10 mouse cellular contexts compared by ENCODE assay signal in the genomic region with DNA sequence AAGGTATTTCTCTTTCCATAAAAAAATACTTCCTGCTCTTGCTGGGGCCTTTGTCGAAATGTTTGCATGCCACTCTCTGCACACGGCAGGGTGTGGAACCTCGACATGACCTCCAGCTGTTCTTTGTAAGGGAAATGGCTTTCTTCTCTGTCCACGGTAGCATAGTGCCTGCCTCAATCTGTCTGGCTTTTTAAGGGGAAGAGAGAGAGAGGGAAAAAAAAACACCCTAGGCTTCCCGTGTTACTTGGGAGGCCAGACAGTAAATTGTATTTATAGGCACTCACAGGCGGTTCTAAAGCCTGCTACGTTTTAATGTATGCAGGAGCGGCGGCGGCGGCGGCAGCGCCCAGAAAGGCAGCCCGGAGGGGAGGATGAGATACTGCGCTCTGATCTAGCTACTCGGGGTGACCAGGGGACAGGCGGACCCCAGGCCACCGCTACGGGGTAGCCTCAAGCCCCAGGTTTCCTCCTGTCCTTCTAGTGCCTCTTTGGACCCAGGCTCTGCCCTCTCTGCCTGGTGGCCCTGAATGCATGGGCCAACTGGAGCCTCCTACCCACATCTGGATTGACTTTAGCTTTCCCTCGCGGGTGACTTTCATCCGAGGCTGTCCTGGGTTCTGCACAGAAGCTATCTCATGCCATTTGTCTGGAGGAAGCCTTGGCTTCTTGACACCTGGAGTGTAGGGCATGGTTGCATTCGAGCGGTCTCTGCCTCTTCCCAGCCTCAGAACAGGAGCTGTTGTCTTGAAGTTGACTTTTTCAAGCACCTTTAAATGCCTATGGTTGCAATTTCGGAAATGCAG. TPM values are rescaled to one million over a fixed set of nuclear protein-coding genes. Genes with fewer than 3 reads are reported as not detected.
DNase-seq lines count a peak whose midpoint lies in the region; ATAC-seq and TF ChIP-seq lines count a peak whose summit lies in the region.
"Had no signal": no experiment of that assay in that cellular context is flagged by ENCODE, and none has a peak within 500 bp of the region (broad histone marks: within the 10 kb centered on the region; RNA-seq: fewer than 3 reads in every experiment).

No protein-coding gene starts in this region.

- TF ChIP-seq POLR2A in heart, adult 2 months (IDR thresholded peaks at IDR 0.05; ENCODE audit: insufficient read depth, low read depth, low read length) = no peak

- peak overlapping the region; percentile 46 for H3K4me3 ChIP-seq in heart, embryonic 10.5 days
- H3K4me3 ChIP-seq in heart, adult 2 months = no peak overlapping the region
- no peak overlapping the region for H3K4me3 ChIP-seq in intestine, embryonic 16.5 days (ENCODE audit: low read length)
- H3K4me3 ChIP-seq in midbrain, postnatal 0 days (ENCODE audit: low read depth, low read length) = peak overlapping the region; percentile 9; the same call in 1 of the 2 replicates

- peak; percentile 75 for ATAC-seq in intestine, embryonic 16.5 days
- no peak for ATAC-seq in midbrain, postnatal 0 days (ENCODE audit: low FRiP score)

- no peak overlapping the region; the same call in 1 of the 2 replicates for H3K4me2 ChIP-seq in intestine, embryonic 16.5 days (ENCODE audit: low read depth, low read length)
- peak overlapping the region; percentile 43 for H3K4me2 ChIP-seq in midbrain, postnatal 0 days (ENCODE audit: low read depth, low read length, poor library complexity, severe bottlenecking)

- no peak for TF ChIP-seq CTCF in heart, adult 2 months (IDR thresholded peaks at IDR 0.05)
- no peak for TF ChIP-seq CTCF in midbrain, postnatal 0 days (IDR thresholded peaks at IDR 0.05)

- H3K27ac ChIP-seq in heart, embryonic 10.5 days = peak overlapping the region; percentile 72
- H3K27ac ChIP-seq in heart, adult 2 months = no peak overlapping the region
- 0 out of 2 replicates have a peak overlapping the region, but pooled peaks have one; percentile 13 for H3K27ac ChIP-seq in intestine, embryonic 16.5 days (ENCODE audit: low read length)
- peak overlapping the region; percentile 43 for H3K27ac ChIP-seq in midbrain, postnatal 0 days (ENCODE audit: low read depth, low read length)

- H3K9me3 ChIP-seq in heart, embryonic 10.5 days = no peaks in the 10 kb centered on the region; the same call in 1 of the 2 replicates
- H3K9me3 ChIP-seq in intestine, embryonic 16.5 days (ENCODE audit: control insufficient read depth, low read length) = 0 out of 2 replicates have a peak, but pooled peaks cover 3% of the 10 kb centered on the region
- H3K9me3 ChIP-seq in midbrain, postnatal 0 days (ENCODE audit: low read length) = no peaks in the 10 kb centered on the region

- no peak overlapping the region for H3K9ac ChIP-seq in heart, adult 2 months (ENCODE audit: low read depth, low read length)
- H3K9ac ChIP-seq in intestine, embryonic 16.5 days (ENCODE audit: low read depth, low read length) = 0 out of 2 replicates have a peak overlapping the region, but pooled peaks have one; percentile 3
- no peak overlapping the region for H3K9ac ChIP-seq in midbrain, postnatal 0 days (replicated peaks; ENCODE audit: low read length, poor library complexity, severe bottlenecking)

- H3K4me1 ChIP-seq in heart, embryonic 10.5 days = peaks cover 43% of the 10 kb centered on the region
- H3K4me1 ChIP-seq in heart, adult 2 months (ENCODE audit: control insufficient read depth, insufficient read depth, low read length) = no peaks in the 10 kb centered on the region
- H3K4me1 ChIP-seq in intestine, embryonic 16.5 days (ENCODE audit: control insufficient read depth, insufficient read depth, low read length) = peaks cover 5% of the 10 kb centered on the region; the same call in 1 of the 2 replicates
- peaks cover 15% of the 10 kb centered on the region; the same call in 1 of the 2 replicates for H3K4me1 ChIP-seq in midbrain, postnatal 0 days (ENCODE audit: insufficient read depth, low read length)

- 5% methylated on average over 25 of the region's 25 CpGs for WGBS in heart, embryonic 10.5 days
- 63% methylated on average over 25 of the region's 25 CpGs for WGBS in heart, adult 2 months
- 20% methylated on average over 25 of the region's 25 CpGs for WGBS in intestine, embryonic 16.5 days
- 13% methylated on average over 25 of the region's 25 CpGs for WGBS in midbrain, postnatal 0 days

- H3K36me3 ChIP-seq in heart, embryonic 10.5 days = peaks cover 11% of the 10 kb centered on the region; the same call in 1 of the 2 replicates
- H3K36me3 ChIP-seq in heart, adult 2 months (ENCODE audit: control insufficient read depth, insufficient read depth, low read length) = no peaks in the 10 kb centered on the region
- peaks cover 3% of the 10 kb centered on the region for H3K36me3 ChIP-seq in intestine, embryonic 16.5 days (ENCODE audit: control insufficient read depth, insufficient read depth, low read length)
- no peaks in the 10 kb centered on the region for H3K36me3 ChIP-seq in midbrain, postnatal 0 days (ENCODE audit: insufficient read depth, low read length)

- TF ChIP-seq EP300 in heart, adult 2 months (IDR thresholded peaks at IDR 0.05; ENCODE audit: insufficient read depth, low read depth, low read length) = no peak

- no peak for DNase-seq in heart, embryonic 10.5 days (ENCODE audit: low spot score)
- DNase-seq in heart, adult 2 months = no peak
- peak; percentile 40 for DNase-seq in embryo, embryonic 11.5 days (ENCODE audit: low read depth, low spot score)
- no peak for DNase-seq in midbrain, postnatal 0 days (ENCODE audit: low spot score)
- no peak for DNase-seq in thymus, postnatal 0 days (ENCODE audit: low spot score)
- DNase-seq in adrenal gland, postnatal 10 days = no peak
- no peak for DNase-seq in adipocyte (ENCODE audit: low spot score)
- DNase-seq: cerebellum, adult 11 months had no signal

- H3K27me3 ChIP-seq in heart, embryonic 10.5 days (ENCODE audit: insufficient read depth, poor library complexity, severe bottlenecking) = peaks cover 12% of the 10 kb centered on the region; the same call in 1 of the 2 replicates
- H3K27me3 ChIP-seq in heart, adult 2 months (ENCODE audit: control insufficient read depth, insufficient read depth, low read length) = no peaks in the 10 kb centered on the region
- no peaks in the 10 kb centered on the region for H3K27me3 ChIP-seq in intestine, embryonic 16.5 days (replicated peaks; ENCODE audit: control insufficient read depth, insufficient read depth, low read length)
- no peaks in the 10 kb centered on the region for H3K27me3 ChIP-seq in midbrain, postnatal 0 days (ENCODE audit: insufficient read depth, low read length)

- H3K79me2 ChIP-seq in heart, adult 2 months (replicated peaks; ENCODE audit: control insufficient read depth, insufficient read depth, low read length) = no peaks in the 10 kb centered on the region

- intact Hi-C loops in heart, adult 2 months (cut with DNase I) = no loop called here

RNA-seq across cellular contexts. Expression of a gene that starts 49.5 kb away (rescaled TPM):
- 0.34 TPM in 1 of 2 replicates, not detected in the other for polyA plus RNA-seq in heart, embryonic 10.5 days (2016; fragmentation: Nextera tagmentation; extraction: Ambion mirVana)
- total RNA-seq in heart, adult 2 months (2021) = not detected
- polyA plus RNA-seq in heart, adult 2 months (2012; rRNA removed) = 0.37 TPM in 1 of 2 replicates, not detected in the other
- polyA plus RNA-seq in intestine, embryonic 16.5 days (2015; fragmentation: Nextera tagmentation; extraction: Ambion mirVana) = not detected in 2 replicates
- total RNA-seq in midbrain, postnatal 0 days (2014; rRNA removed) = 0.76 TPM in 1 of 2 replicates, not detected in the other
- polyA plus RNA-seq in midbrain, postnatal 0 days (2015; fragmentation: Nextera tagmentation; extraction: Ambion mirVana) = 6.2 and 6.6 TPM in 2 replicates
- 0.36 and 0.46 TPM in 2 replicates for polyA plus RNA-seq in thymus, postnatal 0 days (2015; fragmentation: Nextera tagmentation; extraction: Ambion mirVana)
- total RNA-seq in adrenal gland, postnatal 10 days (2021) = under 1 TPM in 1 of 2 experiments, not detected in 1; 0.79 TPM
- total RNA-seq: monocyte, adult 5-6 weeks had no signal

Comparison
In these comparisons a context has a peak if more than half of its experiments do, and no peak if none do; other contexts are left out.
1. H3K4me3 ChIP-seq: peak in heart, embryonic 10.5 days (single experiment) and midbrain, postnatal 0 days (single experiment); none in heart, adult 2 months (single experiment) and intestine, embryonic 16.5 days (single experiment).